Mouse (Mus musculus) liver, embryonic 12.5 days (tissue): ENCODE results near the gene Emid1. TPM values are rescaled to one million over a fixed set of nuclear protein-coding genes. Genes with fewer than 3 reads are reported as not detected.

Source experiments
- ATAC-seq: fragments of 200-750 bp; cut with Nextera tagmentation; 2 replicates; pipeline ENCODE4 v1.8.0; 2017; ENCODE audit warnings: moderate number of reproducible peaks, mild to moderate bottlenecking, moderate library complexity
- H3K27ac ChIP-seq: fragments of 300-500 bp; sonication (generic); 2 replicates; pipeline ENCODE4 v1.5.1; 2016; ENCODE audit warnings: mild to moderate bottlenecking
- H3K27me3 ChIP-seq: fragments of 300-500 bp; sonication (generic); replicated peaks from 2 replicates; pipeline ENCODE4 v1.6.1; 2016; ENCODE audit warnings: mild to moderate bottlenecking, moderate library complexity
- H3K36me3 ChIP-seq: fragments of 300-500 bp; sonication (generic); 2 replicates; pipeline ENCODE4 v1.6.1; 2016; ENCODE audit warnings: mild to moderate bottlenecking, moderate library complexity
- H3K4me1 ChIP-seq: fragments of 300-500 bp; sonication (generic); 2 replicates; pipeline ENCODE4 v1.6.1; 2016
- H3K4me2 ChIP-seq: fragments of 300-500 bp; sonication (generic); 2 replicates; pipeline ENCODE4 v1.6.1; 2016; ENCODE audit warnings: mild to moderate bottlenecking, moderate library complexity
- H3K4me3 ChIP-seq: fragments of 300-500 bp; sonication (generic); 2 replicates; pipeline ENCODE4 v1.5.1; 2016; ENCODE audit warnings: mild to moderate bottlenecking, moderate library complexity
- H3K9ac ChIP-seq: fragments of 300-500 bp; sonication (generic); 2 replicates; pipeline ENCODE4 v1.6.1; 2016; ENCODE audit warnings: mild to moderate bottlenecking, moderate library complexity
- H3K9me3 ChIP-seq: fragments of 300-500 bp; sonication (generic); replicated peaks from 2 replicates; pipeline ENCODE4 v1.6.1; 2016; ENCODE audit warnings: mild to moderate bottlenecking, moderate library complexity
- WGBS: fragments of 180-500 bp; shearing (Covaris S2); methylation state at CpG from one replicate; pipeline ENCODE4 v1.1.7; 2016; ENCODE audit not compliant: insufficient replicate concordance; 5-methylcytosine and 5-hydroxymethylcytosine counted together
- polyA plus RNA-seq: library from polyadenylated mRNA; unstranded; fragments of >200 nt; fragmentation: Nextera tagmentation; extraction: Ambion mirVana; gene quantifications from 2 replicates; pipeline ENCODE4 v1.2.1, GENCODE M21; 2016

Emid1 gene
- polyA plus RNA-seq, 1 experiment from 2014 or later = 9.1 TPM

DNA sequence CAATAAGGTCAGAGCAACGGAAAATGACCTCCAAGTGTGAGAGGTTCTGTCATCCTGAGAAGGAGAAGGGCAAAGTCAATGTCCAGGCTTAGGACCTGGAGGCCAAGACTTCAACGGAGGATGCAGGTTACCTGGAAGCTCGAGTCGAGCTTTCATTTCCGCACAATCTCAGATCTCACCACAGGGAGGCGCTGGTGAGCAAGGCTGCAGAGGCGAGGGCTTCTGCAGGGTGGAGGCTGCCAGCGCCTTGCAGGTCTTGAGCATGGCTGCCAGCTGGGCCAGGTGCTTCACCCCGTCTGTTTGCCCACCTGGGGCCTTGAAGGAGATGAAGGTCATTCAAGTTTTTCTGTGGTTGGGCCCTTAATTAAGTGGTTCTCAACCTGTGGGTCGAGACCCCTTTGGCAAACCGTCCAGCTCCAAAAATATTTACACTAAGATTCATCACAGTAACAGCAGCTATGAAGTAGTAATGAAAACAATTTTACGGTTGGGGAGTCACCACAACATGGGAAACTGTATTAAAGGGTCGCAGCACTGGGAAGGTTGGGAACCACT lies 29.9 kb upstream of the Emid1 start:
- Histone ChIP-seq H3K27me3 (no peaks in the 10 kb centered on the region), H3K36me3 (no peaks in the 10 kb centered on the region), H3K4me1 (no peaks in the 10 kb centered on the region), H3K4me2 (peak overlapping the region; percentile 30; the same call in 1 of the 2 replicates), H3K4me3 (no peak overlapping the region), H3K27ac (no peak overlapping the region), H3K9ac (no peak overlapping the region), H3K9me3 (no peaks in the 10 kb centered on the region)
- WGBS = 26% methylated on average over 13 of the region's 13 CpGs
- ATAC-seq = no peak

DNA sequence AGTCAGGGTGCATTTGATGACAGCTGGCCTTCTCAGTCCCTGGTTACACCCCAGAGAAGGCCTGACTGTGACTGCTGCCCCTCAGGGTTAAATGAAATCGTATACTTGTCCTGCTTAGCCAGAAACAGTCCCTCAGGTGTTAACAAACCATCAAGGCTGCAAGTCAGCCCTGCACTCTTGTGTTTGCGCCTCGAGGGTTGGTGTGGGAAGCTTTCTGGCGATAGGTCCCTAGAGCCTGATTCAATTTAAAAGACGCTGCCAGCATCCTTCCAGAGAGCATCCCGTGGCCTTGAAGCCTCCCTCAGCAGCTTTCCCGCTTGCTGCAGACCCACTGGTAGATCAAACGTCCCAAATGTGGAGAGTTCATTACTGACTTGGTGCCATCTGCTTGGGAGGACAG lies 27.3 kb upstream of the Emid1 start:
- no peaks in the 10 kb centered on the region for H3K4me1 ChIP-seq
- no peak for ATAC-seq
- no peak overlapping the region for H3K9ac ChIP-seq
- no peaks in the 10 kb centered on the region for H3K9me3 ChIP-seq
- H3K36me3 ChIP-seq = no peaks in the 10 kb centered on the region
- WGBS = 63% methylated on average over 8 of the region's 8 CpGs
- no peaks in the 10 kb centered on the region for H3K27me3 ChIP-seq
- no peak overlapping the region for H3K4me3 ChIP-seq
- no peak overlapping the region for H3K27ac ChIP-seq
- H3K4me2 ChIP-seq = no peak overlapping the region

DNA sequence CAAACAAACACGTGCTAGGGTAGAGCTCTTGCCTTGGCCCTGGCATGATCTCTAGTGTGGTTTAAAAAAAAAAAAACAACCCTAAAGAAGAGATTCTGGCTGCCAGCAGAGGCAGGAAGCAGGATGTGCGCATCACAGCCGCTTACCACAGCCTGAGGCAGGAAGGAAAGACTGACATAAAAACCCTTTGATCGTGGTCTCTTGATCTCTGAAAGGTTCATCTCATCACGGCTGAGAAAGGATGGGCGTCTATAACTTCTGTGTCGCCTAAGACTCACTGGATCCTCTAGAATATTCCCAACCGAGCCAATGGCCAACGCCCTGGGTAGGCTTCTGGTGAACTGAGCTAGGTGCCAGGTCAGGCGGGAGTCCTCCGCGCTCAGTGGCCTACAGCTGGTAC lies 25.1 kb upstream of the Emid1 start:
- ATAC-seq = no peak
- no peaks in the 10 kb centered on the region for H3K27me3 ChIP-seq
- no peak overlapping the region for H3K9ac ChIP-seq
- H3K4me2 ChIP-seq = no peak overlapping the region
- 42% methylated on average over 12 of the region's 12 CpGs for WGBS
- no peaks in the 10 kb centered on the region for H3K4me1 ChIP-seq
- no peaks in the 10 kb centered on the region for H3K36me3 ChIP-seq
- no peaks in the 10 kb centered on the region for H3K9me3 ChIP-seq
- H3K27ac ChIP-seq = no peak overlapping the region
- H3K4me3 ChIP-seq = no peak overlapping the region

DNA sequence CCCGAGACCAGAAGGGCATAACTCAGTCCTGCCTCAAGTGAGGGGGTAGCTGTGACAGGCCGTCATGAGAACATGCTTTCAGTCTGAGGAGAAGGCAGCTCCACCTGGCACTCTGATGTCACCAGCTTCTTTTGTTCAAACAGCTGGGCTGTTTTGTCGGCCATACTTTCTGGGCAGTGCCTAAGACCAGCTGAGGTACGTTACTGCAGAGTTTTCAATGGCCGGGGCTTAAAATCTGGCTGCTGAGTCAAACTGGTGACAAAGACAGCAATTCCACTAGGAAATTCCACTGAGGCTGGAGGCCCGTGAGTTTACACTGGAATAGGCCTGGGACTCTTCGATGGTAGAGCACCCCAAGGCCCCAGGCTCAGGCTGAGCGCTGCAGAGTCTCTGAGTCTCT lies 24.6 kb upstream of the Emid1 start:
- Histone ChIP-seq H3K9ac (no peak overlapping the region), H3K9me3 (no peaks in the 10 kb centered on the region), H3K4me3 (no peak overlapping the region), H3K4me2 (no peak overlapping the region), H3K27ac (no peak overlapping the region), H3K4me1 (no peaks in the 10 kb centered on the region), H3K27me3 (no peaks in the 10 kb centered on the region), H3K36me3 (no peaks in the 10 kb centered on the region)
- no peak for ATAC-seq
- WGBS = 64% methylated on average over 8 of the region's 8 CpGs

DNA sequence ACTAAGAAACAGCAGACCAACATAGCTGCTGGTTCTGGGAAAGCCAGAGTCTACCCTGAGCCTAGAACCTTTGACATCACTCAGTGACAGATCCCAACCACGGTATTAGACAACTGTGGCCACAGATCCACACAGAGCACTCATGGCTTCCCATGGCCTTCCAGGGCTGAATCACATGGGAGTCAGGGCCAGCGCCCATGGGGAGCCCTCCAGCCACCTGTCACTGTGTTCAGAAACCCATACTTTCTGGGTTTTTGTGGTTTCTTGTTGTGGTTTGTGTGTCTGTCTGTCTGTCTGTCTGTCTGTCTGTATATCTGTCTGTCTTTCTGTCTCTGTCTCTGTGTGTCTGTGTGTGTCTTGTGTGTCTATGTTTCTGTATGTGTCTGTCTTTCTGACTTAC lies 23.8 kb upstream of the Emid1 start:
- no peaks in the 10 kb centered on the region for H3K9me3 ChIP-seq
- no peak overlapping the region for H3K9ac ChIP-seq
- no peaks in the 10 kb centered on the region for H3K4me1 ChIP-seq
- no peaks in the 10 kb centered on the region for H3K36me3 ChIP-seq
- no peak overlapping the region for H3K4me2 ChIP-seq
- WGBS = 39% methylated on average over 2 of the region's 2 CpGs
- no peak overlapping the region for H3K27ac ChIP-seq
- H3K4me3 ChIP-seq = no peak overlapping the region
- no peak for ATAC-seq
- H3K27me3 ChIP-seq = no peaks in the 10 kb centered on the region

DNA sequence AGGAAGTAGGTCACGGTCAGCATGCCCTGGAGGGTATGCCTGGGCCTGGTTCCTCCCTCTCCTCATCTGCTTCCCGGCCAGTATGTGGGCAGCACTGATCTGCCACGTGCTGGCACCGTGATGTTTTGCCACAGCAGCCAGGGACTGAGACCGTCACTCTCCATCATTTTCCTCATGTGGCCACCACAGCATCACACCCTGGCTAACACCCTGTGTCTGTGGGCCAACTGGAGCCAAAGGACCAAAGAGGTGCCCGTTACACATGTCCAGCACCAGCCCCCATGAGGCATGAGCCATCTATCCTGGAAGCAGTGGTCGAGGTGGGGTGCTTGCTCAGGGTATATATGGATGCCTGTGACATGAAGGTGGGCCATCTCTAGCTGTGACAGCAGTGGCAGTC lies 23.1 kb upstream of the Emid1 start:
- H3K4me3 ChIP-seq = no peak overlapping the region
- ATAC-seq = no peak
- no peaks in the 10 kb centered on the region for H3K4me1 ChIP-seq
- no peak overlapping the region for H3K4me2 ChIP-seq
- 78% methylated on average over 7 of the region's 7 CpGs for WGBS
- no peak overlapping the region for H3K27ac ChIP-seq
- no peaks in the 10 kb centered on the region for H3K9me3 ChIP-seq
- H3K36me3 ChIP-seq = no peaks in the 10 kb centered on the region
- H3K9ac ChIP-seq = no peak overlapping the region
- H3K27me3 ChIP-seq = no peaks in the 10 kb centered on the region

DNA sequence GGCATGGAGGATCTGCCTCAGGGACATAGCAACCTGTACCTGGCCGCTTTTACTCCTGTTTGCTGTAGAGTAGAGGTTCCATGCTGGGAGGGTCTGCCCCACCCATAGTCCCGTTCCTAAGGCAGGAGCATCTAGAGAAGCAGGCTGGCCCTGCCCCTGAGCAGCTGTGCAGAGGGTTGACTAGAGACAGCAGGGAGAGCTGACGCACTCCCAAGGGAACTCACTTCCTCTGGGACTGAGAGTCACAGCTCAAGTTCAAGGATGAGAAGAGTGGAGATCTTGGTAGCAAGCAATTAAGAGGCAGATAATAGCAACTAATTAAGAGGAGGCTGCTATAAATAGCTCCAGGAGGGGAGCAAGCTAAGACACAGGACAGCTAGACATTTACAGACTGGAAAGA lies 20.8 kb upstream of the Emid1 start:
- no peaks in the 10 kb centered on the region for H3K27me3 ChIP-seq
- WGBS = 54% methylated on average over 3 of the region's 3 CpGs
- no peaks in the 10 kb centered on the region for H3K4me1 ChIP-seq
- no peak overlapping the region for H3K27ac ChIP-seq
- H3K4me3 ChIP-seq = no peak overlapping the region
- no peak overlapping the region for H3K4me2 ChIP-seq
- H3K9me3 ChIP-seq = no peaks in the 10 kb centered on the region; the same call in 1 of the 2 replicates
- ATAC-seq = no peak
- no peak overlapping the region for H3K9ac ChIP-seq
- no peaks in the 10 kb centered on the region for H3K36me3 ChIP-seq

DNA sequence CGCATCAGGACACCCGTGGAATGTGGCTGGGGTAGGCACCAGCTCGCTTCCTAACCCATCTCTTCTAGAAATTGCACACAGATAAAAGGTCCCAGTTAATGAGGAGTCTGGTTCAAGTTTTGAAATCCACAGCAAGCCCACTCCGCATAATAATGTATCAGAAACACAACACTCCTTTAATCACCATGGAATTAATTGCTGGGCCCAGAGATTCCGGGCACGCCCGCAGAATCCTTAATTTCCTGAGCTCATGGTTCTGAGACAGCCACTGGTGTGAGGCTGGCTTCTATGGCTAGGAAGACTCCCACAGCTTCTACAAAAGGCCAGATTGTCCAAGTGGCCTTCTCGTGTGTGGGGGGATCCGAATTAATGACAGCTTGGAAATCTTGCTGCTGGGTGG lies 15.3 kb upstream of the Emid1 start:
- peaks cover 6% of the 10 kb centered on the region for H3K27me3 ChIP-seq
- no peak overlapping the region for H3K4me2 ChIP-seq
- ATAC-seq = no peak
- no peak overlapping the region for H3K27ac ChIP-seq
- no peak overlapping the region for H3K9ac ChIP-seq
- no peaks in the 10 kb centered on the region; the same call in 1 of the 2 replicates for H3K9me3 ChIP-seq
- WGBS = 70% methylated on average over 9 of the region's 9 CpGs
- H3K4me1 ChIP-seq = no peaks in the 10 kb centered on the region
- no peak overlapping the region for H3K4me3 ChIP-seq
- H3K36me3 ChIP-seq = no peaks in the 10 kb centered on the region

DNA sequence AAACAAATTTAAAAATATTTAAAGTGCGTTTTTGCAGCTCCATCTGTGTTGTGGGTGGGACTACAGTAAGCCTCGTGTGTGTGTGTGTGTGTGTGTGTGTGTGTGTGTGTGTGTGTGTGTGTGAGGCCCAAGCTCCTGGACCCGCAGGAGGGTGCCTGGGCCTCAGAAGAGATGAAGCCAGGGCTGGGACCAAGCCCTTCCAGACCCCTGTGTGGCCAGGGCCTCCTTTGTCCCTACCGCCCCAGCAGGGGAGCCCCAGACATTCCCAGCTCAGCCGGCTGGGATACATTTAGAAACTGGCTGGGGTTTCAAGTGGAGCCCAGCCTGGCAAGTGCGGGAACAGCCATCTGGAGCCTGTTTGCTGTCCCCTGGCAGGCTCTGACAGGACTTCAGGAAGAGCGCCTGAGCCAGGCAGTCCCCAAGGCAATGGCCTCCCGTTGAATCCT lies 13.4 kb upstream of the Emid1 start:
- Histone ChIP-seq H3K27ac (no peak overlapping the region), H3K4me2 (no peak overlapping the region), H3K4me3 (no peak overlapping the region), H3K27me3 (peaks cover 6% of the 10 kb centered on the region), H3K4me1 (no peaks in the 10 kb centered on the region), H3K36me3 (no peaks in the 10 kb centered on the region), H3K9ac (no peak overlapping the region), H3K9me3 (peaks cover 6% of the 10 kb centered on the region; the same call in 1 of the 2 replicates)
- ATAC-seq = no peak
- WGBS = 52% methylated on average over 8 of the region's 8 CpGs

DNA sequence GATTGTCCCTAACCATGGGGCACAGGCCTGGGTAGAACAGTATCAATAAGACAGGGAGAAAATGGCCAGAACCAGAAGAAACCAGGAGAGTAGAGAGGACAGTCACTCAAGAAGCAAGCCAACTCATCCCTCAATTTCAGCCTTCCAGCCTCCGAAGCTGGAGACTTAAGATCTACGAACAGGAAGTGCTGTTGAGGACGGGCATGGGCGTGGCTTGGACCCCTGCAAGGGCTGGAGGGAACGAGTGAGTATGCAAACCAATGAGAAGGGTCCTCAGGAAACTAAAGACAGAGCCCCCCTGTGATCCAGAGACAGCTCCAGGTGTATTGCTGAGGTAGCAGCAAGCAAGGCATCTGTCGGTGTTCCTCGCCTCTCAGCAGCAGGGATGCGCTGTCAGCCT lies 12.3 kb upstream of the Emid1 start:
- Histone ChIP-seq H3K27ac (no peak overlapping the region), H3K4me2 (no peak overlapping the region), H3K4me1 (no peaks in the 10 kb centered on the region), H3K4me3 (no peak overlapping the region), H3K27me3 (peaks cover 6% of the 10 kb centered on the region), H3K36me3 (no peaks in the 10 kb centered on the region), H3K9ac (no peak overlapping the region), H3K9me3 (peaks cover 6% of the 10 kb centered on the region; the same call in 1 of the 2 replicates)
- 25% methylated on average over 8 of the region's 8 CpGs for WGBS
- no peak for ATAC-seq

DNA sequence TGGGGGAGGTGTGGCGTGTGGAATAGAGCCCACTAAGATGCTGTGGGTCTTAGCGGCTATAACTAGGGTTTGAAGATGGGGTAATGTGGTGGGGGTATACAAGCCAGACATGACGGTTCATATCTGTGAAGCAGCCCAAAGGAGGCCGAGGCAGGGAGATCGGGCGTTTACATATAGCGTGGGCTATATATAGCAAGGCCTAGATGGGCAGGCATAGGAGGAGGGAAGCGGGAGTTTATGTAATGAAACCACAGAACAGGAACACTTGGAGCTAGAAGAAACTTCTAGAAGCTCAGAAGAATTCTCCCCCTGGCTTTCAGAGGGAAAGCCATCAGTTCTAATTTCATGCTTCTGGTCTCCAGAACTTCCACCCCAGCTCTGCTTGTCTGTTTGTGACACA lies 11.4 kb upstream of the Emid1 start:
- no peak overlapping the region for H3K27ac ChIP-seq
- H3K4me3 ChIP-seq = no peak overlapping the region
- peaks cover 6% of the 10 kb centered on the region for H3K27me3 ChIP-seq
- H3K36me3 ChIP-seq = no peaks in the 10 kb centered on the region
- no peak overlapping the region for H3K4me2 ChIP-seq
- peaks cover 6% of the 10 kb centered on the region; the same call in 1 of the 2 replicates for H3K9me3 ChIP-seq
- ATAC-seq = no peak
- no peaks in the 10 kb centered on the region for H3K4me1 ChIP-seq
- no peak overlapping the region for H3K9ac ChIP-seq
- WGBS = 59% methylated on average over 8 of the region's 8 CpGs

DNA sequence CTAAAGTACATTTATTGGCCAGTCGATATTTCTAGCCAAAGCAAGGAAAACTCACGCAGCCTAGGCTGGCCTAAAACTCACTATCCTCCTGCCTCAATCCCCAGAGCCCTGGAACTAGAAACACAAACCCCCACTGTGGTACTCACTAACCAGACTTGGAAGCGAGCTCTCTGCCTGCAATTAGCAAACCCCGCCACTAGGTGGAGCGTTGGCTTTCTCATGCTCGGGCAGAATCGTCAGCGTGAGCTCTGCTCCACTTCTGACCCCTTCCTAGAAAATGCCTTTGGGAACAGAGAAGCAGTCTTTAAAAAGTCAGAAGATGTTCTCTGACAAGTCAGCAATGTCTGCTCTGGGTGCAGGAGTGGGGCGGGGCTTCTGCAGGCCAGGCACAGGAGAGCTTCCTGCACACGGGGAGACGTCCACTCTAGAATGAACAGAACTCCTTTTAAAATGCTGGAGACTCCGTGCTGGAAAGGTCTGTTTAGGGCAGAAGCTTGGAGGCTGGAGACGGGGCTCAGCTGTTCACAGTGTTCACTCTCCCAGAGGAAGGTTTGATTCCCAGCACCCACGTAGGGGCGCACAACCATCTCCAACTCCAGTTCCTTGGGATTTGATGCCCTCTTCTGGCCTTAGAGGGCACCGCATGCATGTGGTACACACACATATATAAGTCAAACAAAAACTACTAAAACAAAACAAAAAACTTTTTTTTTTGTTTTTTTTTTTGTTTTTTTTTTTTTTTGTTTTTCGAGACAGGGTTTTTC lies 8.8 kb upstream of the Emid1 start:
- Histone ChIP-seq H3K4me3 (no peak overlapping the region), H3K9ac (no peak overlapping the region), H3K27ac (no peak overlapping the region), H3K27me3 (peaks cover 7% of the 10 kb centered on the region), H3K36me3 (no peaks in the 10 kb centered on the region), H3K4me2 (no peak overlapping the region), H3K9me3 (peaks cover 6% of the 10 kb centered on the region; the same call in 1 of the 2 replicates), H3K4me1 (peaks cover 11% of the 10 kb centered on the region; the same call in 1 of the 2 replicates)
- no peak for ATAC-seq
- WGBS = 64% methylated on average over 17 of the region's 17 CpGs
